Mouse (Mus musculus) CD4-positive helper T cell, adult 2 months (primary cell): ENCODE data around the gene Megf6.

ENCODE experiments used
- DNase-seq: peaks from one replicate; pipeline ENCODE4 v3.0.0-alpha.2; 2012; ENCODE audit warnings: low read depth, missing footprints, low spot score

Gene Megf6

DNA sequence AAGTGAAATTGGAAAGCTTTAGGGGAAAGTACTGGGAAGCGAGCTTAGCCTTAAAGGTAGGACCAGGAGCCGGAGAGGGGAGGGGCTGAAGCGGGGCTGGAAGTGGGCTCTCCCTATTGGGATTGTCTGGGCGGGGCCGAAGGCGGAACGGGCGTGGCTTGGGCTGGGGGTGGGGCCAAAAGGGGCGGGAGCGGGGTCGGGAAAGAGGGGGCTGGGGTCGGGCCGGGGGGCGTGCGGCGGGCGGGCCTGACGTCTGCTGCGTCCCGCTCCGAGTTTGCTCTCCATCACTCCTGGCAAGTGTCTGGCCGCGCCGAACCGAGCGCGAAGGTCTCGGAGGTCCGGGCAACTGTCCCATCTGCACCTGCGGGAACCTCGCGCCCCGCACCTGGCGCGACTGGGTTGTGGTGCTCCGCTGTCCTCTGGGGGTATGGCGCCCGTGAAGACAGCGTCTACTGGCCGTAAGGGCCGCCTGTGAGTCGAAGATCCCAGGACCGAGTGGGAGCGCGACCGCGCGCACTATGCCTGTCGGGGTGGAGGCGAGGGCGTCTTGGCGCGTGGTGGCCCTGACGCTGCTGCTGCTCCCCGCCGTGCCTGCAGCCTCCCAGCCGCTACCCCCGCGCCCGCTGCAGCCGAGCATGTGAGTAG is at the start of gene Megf6:
Gene Megf6, plus strand, starts transcription at position 225 of the 645 bp plus-strand sequence.
- DNase-seq, result no peak

DNA sequence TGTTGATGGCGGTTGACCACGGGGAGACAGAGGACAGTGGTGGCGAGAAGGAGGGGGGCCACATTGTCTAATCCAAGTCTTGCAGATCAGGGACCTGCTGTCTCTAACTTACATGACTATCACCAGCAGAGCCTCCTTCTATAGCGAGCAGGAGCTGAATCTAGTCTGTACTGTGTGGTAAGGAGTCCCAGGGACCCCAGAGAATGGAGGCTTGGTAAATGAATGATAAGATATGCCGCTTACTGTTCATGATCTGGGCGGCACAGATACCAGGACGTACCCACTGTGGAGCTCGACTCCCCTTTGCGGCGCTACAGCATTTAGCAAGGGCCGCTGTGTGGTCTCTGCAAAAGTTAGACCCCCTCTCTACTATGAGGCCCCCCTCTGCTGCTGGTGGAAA is 48.7 kb upstream of the Megf6 start:
- DNase-seq, result no peak

DNA sequence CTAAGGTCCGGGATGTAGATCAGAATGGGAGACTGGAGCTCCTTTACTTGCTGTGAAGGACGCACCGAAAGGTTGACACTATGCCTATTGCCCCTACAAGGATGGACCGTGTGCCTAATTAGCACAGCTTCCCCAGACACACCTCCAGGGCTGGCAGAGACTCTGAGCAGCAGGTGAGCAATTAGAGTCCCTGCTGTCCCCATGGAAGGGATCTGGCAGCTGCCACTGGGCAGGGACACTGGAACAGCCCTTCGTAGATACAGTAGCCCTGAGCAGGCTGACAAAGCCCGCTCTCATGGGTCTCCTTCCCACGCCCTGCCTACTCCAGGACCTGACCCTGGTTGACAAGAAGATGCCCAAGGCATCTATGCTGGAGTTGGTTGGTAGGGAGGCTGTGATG is 48.2 kb upstream of the Megf6 start:
- DNase-seq, result no peak

DNA sequence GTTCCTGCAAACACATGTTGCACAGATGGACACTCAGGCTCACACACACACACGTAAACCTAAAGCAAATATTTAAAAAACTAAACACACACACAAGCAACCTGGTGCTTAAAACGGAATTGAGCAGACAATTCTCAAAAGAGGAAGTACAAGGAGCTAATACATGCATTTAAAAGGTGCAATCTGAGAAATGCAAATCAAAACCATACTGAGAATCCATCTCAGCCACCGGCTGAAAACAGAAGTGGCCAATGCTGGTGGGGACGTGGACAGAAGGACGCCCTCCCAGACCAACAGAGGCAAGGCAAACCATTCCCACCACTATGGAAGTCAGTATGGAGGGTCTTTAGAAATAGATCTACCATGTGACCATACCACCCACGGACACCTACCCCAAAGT is 47.0 kb upstream of the Megf6 start:
- no peak for DNase-seq

DNA sequence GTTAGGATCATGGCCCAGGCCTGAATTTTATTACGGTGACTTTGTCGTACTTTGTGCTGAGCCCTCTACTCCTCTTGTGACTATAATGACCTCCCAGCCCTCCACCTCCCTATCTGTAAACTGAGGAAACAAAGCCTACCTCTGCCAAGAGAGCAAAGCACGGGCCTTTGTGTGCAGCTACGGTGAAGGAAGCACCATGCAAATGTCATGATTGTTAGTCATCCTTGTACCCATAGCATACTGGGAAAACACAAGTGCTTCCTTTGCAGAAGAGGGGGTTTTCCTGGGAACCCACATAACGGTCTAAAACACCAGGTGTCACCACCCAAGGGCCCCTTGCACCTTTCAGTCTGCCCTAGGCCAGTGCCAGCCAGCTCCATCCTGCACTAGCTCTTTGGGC is 45.3 kb upstream of the Megf6 start:
- DNase-seq, result no peak

DNA sequence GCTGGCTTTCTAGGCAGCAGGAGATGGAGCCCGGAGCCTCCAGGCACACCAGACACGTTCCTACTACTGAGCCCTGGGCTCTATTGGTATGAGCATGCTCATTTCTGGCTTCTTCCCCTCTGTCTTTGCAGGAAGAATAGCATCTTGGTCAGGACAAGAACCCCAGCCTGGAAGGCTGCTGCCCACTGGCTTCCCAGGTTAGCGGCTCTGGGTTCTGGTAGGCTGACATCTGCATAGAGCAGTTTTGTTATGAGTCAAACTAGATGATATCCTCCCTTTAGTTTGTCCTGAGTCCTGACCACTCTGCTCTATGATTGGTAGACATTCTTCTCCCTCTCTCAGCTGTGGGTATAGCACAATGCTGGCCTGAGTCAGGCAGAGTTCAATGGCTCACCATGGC is 43.3 kb upstream of the Megf6 start:
- no peak for DNase-seq

DNA sequence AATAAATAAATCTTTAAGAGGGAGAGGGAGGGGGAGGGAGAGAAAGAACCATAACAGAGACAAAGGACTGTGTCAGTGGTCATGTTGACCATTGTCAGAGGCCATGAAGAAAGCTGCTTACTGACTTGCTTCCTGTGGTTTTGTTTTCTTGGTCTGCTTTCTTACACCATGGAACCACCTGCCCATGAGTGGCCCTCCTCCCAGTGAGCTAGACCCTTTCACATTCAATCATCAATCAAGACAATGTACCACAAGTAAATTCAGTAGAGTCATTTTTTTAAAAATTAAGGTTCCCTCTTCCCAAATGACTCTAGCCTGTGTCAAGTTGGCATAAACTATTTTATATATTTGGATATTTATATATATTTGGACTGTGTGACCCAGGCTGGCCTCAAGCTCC is 40.6 kb upstream of the Megf6 start:
- DNase-seq, result no peak

DNA sequence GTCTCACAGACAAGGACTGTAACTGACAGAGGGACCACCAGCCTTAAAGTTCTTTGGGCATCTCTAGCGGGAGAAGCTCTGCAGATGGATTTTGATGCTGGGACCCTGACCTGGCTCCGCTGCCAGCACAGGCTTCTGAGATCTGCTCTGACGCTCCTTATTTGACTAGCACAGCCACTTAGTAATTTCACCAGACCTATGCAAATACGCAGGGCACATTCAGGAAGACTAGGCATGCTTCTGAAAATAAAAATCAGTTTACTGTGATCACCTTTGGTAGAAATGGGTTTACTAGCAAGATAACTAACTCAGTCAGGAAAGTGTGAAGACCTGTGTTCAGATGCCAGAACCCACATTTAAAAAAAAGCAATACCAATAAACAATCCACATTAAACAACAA is 38.6 kb upstream of the Megf6 start:
- DNase-seq, result no peak

DNA sequence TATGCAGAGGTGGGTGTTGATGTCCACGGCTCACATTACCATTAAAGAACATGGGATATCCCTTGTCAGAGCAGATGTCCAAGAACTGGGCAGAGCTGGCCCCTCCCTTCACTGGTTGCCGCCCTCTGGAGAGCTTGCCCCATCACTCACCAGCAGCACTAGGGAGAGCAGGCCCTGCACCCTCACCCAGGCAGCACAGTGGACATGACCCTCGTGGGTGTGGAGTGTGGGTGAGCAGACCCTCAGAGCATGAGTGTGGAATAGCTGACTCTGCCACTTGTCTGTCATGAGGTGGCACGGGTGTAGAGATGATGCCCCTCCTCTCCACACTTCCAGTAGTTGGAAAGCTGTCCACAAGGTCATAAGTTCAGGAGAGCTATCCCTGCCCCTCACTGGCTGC is 35.7 kb upstream of the Megf6 start:
- DNase-seq, result no peak

DNA sequence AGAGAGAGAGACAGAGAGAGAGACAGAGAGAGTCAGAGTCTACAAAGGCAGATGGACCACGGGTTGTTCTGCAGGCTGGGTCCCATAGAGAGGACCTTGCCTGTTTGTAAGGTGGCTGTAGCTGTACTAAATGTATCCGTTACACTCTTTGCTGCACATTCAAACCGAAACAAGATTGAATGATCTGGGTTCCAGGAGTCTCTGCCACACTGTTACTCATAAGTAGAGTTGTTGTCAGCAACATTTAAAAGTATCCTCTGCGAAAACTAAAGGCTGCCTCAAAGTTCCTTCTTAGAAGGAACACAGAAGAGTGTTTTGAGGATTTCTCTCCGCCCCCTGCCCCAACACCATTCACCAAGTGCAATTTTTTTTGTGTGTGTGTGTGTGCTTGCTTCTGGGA is 33.4 kb upstream of the Megf6 start:
- peak; percentile 48 for DNase-seq

DNA sequence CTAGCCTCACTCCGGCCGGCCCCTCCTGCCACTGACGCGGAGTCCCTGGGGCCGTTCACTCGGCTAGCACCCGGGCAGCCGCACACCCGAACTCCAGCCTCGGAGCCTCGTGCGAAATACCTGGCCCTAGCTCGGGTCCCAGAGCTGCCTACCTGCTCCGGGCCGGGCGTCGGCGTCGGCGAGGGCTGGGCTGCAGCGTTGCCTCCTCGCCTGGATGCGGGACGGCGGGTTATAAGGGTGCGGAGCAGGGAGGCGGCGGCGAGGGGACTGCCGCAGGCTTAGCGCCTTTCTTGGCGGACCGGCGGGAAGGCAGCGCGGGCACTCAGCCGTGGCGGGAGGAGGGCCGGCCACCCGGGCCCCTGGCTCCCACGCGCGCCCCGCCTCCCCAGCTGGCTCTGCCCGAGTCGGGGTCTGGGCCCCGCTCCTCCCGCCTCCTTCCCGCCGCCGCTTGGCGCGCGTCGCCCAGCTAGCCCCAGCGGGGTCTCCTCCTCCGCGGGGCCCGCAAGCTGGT is 30.8 kb upstream of the Megf6 start:
- peak; percentile 26 for DNase-seq

DNA sequence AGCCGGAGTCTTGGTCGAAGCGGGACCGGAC is 30.5 kb upstream of the Megf6 start, which contains the start of gene Trp73:
Gene Trp73, minus strand, starts transcription at position 27 of the 31 bp plus-strand sequence.
- no peak for DNase-seq

DNA sequence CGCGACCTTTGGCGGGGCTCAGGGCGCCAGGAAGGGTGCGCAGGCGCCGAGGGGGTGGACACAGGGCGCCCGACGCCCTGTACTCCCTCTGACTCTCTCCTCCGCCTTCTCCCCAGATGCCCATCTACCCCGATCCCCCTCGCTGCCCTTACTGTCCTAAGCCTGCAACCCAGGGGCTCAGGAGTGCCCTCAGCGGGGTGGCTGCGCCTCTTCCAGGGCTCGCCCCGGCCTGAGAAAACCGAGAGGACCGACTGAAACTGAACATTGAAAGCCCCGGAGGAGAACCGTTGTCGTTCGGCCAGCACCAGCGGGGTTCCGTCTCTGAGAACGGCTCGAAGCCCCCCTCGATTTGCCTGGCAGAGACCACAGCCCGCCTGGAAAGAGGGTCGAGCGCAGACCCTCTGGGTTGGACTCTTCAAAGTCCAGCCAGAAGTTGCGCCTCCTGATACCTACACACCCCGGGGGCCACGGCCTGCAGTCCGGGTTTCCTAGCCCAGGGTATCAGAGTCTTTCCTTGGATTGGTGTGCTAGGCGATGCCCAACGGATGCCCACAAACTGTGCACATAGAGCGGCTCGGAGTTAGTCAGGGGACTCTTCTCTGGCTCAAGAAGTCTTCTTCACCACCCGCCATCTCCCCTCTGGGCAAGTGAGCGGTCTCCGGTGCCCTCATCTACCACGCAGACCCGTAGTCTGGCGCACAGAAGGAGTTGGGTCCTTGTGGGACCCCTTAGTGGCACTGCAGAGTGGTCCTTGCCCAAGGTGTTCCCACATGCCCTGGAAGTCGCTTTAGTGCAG is 30.1 kb upstream of the Megf6 start:
- peak; percentile 23 for DNase-seq

DNA sequence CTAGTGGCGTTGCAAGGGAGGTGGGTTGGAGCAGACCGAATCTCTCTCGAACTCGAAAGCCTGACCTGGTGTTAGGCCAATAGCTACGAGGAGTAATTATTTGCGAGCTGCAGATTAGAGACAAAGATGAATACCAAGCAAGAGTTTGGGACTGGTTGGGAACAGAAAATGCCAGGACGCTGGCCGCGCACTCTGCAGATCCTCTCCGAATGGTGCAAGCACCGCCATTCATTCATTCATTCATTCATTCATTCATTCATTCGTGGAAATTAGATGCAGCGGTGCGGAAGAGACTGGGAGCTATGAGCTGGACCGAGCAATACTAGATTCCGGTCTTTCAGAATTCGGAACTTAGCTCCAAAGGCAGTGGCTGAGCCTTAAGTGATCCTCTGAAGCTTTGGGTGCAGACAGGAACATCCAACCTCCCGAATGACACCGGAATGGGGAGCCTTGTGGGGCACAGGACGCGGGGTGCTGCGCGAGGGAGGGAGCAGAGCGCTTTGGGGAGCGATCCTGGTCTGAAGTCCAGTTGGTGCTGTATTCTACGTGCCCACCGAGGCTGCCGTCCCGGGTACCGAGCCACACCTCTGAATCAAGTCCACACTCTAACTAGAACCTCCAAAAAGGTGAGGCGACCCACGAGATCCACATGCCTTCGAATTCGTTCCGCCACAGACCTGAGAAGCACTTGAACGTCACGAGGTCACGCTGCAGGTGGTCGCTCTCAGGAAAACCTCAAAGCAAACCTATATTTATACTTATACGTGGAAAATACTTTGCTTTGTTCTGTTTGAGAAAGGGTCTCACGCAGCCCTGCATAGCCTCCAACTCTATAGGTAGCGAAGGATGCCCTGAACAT is 29.3 kb upstream of the Megf6 start:
- DNase-seq, result no peak

DNA sequence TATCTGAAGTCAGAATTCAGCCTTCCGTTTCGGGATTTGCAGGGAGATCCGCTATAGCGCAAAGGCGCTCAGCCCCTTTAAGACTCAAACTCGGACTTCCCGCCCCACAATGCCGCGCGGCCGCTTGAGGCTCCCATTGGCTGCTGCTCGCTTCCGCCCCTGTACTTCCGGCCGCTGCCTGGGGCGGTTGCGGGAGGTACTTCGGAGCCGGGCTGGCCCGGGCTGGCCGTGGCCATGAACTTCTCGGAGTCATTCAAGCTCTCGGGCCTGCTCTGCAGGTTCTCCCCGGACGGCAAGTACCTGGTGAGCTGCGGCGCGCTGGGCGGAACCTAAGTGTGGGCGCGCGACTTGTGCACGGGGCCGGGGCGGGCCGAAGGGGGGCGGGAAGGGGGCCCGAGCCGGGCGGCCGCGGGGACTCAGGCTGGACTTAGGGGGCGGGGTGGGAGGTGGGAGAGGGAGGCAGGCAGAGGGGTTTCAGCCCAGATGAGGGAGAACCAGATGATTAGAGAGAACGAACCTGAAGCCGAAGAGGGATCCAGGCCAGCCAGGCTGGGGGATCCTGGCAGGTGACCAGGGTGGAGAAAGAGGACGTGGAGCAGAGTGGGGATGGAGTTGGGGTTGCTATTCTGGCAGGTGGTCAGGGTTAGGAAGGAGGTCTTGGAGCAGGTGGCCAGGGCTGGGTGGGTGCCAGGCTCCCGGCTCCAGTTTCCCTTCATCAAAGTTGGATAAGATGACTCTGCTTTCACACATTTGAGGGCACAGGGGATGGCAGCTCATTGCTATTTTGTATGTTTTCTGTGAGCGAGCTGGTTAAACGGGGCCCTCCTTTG is 28.1 kb upstream of the Megf6 start, which contains the start of gene Wrap73:
Gene Wrap73, plus strand, starts transcription at position 162 of the 830 bp plus-strand sequence.
- peak; percentile 90 for DNase-seq

DNA sequence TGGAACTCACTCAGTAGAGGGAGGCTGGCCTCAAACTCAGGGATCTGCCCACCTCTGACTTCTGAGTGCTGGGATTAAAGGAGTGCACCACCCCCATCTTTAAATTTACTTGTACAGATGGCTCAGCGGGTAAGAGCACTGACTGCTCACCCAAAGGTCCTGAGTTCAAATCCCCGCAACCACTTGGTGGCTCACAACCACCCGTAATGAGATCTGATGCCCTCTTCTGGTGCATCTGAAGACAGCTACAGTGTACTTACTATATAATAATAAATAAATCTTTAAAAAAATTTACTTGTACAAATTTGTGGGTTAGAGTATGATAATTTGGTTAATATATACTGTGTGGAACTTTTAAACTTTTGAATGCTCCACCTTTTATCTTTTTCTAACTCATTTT is 25.8 kb upstream of the Megf6 start:
- no peak for DNase-seq

DNA sequence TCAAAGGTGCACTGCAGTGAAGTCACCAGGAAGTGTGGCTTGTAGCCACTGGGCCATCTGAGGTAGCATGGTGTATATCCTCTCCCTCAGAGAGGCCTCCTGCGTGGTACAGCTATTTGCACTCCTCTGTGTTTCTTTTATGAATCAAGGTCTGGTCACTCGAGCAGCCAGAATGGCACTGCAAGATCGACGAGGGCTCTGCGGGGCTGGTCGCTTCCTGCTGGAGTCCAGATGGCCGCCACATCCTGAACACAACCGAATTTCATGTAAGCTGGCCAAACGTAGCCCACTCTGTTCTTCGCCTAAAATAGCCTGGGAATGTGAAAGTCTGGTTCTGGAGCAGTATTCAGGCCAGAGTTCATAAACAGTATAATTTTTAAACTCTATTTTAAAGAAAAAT is 24.2 kb upstream of the Megf6 start:
- DNase-seq, result no peak

DNA sequence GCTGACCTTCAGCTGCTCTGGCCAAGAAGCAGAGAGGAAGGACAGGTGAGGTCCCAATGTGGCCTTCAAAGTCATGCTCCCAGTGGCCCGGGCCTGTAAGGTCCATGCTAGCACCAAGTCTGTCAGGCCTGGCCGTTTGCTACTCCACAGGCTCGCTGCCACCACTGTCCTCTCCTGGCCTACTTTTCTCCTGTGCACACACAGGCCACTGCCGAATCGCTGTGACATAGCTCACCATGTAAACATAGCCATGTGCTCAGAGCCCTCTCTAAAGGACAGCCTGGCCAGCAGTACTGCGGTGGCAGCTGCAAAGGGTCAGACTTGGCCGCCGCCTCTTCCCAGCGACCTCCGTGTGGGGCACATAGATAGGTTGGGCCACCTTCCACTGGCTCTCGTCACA is 16.4 kb upstream of the Megf6 start:
- no peak for DNase-seq

DNA sequence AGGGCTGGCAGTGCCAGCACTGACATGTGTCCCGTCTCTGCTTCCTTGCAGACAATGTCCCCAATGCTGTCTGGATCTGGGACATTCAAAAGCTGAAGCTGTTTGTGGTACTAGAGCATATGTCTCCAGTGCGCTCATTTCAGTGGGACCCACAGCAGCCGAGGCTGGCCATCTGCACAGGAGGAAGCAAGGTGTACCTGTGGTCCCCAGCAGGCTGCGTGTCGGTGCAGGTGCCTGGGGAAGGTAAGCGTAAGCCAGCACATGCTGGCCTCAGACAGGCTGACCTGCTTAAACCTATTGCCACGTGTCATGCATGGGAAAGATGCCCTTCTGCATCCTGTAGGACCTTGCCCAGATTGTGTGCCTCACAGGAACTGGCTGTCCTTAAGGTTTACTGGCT is 14.5 kb upstream of the Megf6 start:
- DNase-seq, result no peak

DNA sequence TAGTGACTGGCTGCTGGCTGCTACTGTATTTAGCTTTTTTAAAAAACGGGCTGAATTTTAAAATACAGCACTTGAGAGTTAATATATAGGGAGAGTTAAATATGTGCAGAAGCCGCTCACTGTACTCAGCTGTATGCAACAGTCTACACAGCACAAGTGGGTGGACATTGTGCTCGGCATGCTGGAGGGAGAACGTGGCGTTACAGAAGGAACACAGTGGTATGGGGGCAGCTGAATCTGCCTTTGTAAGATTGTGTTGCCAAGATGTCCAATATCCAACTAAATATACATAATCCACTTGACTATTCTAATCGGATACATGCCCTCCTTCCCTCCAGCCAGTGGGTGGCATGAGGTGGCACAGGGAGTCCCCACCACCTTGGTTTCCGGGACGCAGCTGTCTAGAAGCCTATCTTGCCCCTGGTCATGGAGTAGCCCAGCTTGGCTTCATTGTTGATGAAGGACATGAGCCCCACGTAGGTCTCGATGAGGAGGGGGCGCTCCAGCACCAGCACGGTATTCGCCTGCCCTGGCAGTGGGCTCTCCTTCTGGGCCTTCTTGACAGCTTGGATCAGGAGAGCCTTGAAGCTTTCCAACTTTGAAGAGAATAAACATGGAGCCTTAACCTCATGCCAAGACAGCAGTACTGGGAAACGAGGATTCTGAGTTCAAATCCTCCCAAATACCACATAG is 12.4 kb upstream of the Megf6 start:
- DNase-seq, result no peak

DNA sequence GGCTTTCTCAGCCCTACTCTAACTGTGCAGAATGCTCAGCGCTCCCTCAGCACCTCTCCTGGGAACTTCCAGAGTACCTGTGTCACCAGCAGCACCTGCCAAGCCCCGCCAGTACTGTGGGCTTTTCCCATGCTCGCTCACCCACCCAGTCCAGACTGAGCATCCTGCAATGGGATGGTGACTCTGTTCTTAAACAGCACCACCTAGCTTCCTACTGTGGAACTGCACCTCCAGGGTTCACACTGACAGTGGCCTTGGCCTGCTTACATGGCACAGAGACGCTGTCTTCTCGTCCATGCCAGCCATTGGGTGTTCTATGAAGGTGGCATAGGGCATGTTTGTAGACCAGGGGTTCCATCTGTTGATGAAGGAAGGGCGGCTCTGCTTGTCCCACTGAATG is 11.5 kb upstream of the Megf6 start:
- peak; percentile 86 for DNase-seq
